Comparison of ENCODE assay signal across 9 mouse cellular contexts in genomic region chr11:21992761-21993596, GRCm38 (mm10). TPM values are rescaled to one million over a fixed set of nuclear protein-coding genes. Genes with fewer than 3 reads are reported as not detected.
DNase-seq lines count a peak whose midpoint lies in the region; ATAC-seq and TF ChIP-seq lines count a peak whose summit lies in the region.
"Had no signal": no experiment of that assay in that cellular context is flagged by ENCODE, and none has a peak within 500 bp of the region (broad histone marks: within the 10 kb centered on the region; RNA-seq: fewer than 3 reads in every experiment).

No protein-coding gene starts in this region.

- H3K36me3 ChIP-seq in forebrain, embryonic 14.5 days (ENCODE audit: control insufficient read depth, insufficient read depth, low read length) = peaks cover 11% of the 10 kb centered on the region
- no peaks in the 10 kb centered on the region for H3K36me3 ChIP-seq in intestine, embryonic 16.5 days (ENCODE audit: control insufficient read depth, insufficient read depth, low read length)
- H3K36me3 ChIP-seq in midbrain, postnatal 0 days (ENCODE audit: insufficient read depth, low read length) = no peaks in the 10 kb centered on the region

- no peaks in the 10 kb centered on the region for H3K9me3 ChIP-seq in forebrain, embryonic 14.5 days (replicated peaks; ENCODE audit: control insufficient read depth, low read length)
- H3K9me3 ChIP-seq in intestine, embryonic 16.5 days (ENCODE audit: control insufficient read depth, low read length) = no peaks in the 10 kb centered on the region
- H3K9me3 ChIP-seq in midbrain, postnatal 0 days (ENCODE audit: low read length) = no peaks in the 10 kb centered on the region

- peaks cover 10% of the 10 kb centered on the region for H3K4me1 ChIP-seq in forebrain, embryonic 14.5 days (ENCODE audit: control insufficient read depth, insufficient read depth, low read length)
- H3K4me1 ChIP-seq in intestine, embryonic 16.5 days (ENCODE audit: control insufficient read depth, insufficient read depth, low read length) = peaks cover 8% of the 10 kb centered on the region
- no peaks in the 10 kb centered on the region for H3K4me1 ChIP-seq in midbrain, postnatal 0 days (ENCODE audit: insufficient read depth, low read length)

- TF ChIP-seq CTCF in midbrain, postnatal 0 days (IDR thresholded peaks at IDR 0.05) = no peak

- H3K9ac ChIP-seq in forebrain, embryonic 14.5 days (ENCODE audit: low read length) = peak overlapping the region; percentile 74
- H3K9ac ChIP-seq in intestine, embryonic 16.5 days (ENCODE audit: low read depth, low read length) = no peak overlapping the region
- no peak overlapping the region; the same call in 1 of the 2 replicates for H3K9ac ChIP-seq in midbrain, postnatal 0 days (replicated peaks; ENCODE audit: low read length, poor library complexity, severe bottlenecking)

- WGBS in forebrain, embryonic 14.5 days = 4% methylated on average over 95 of the region's 96 CpGs
- WGBS in intestine, embryonic 16.5 days = 1% methylated on average over 95 of the region's 96 CpGs
- 5% methylated on average over 90 of the region's 96 CpGs for WGBS in midbrain, postnatal 0 days

- peaks cover 6% of the 10 kb centered on the region; the same call in 1 of the 2 replicates for H3K27me3 ChIP-seq in forebrain, embryonic 14.5 days (replicated peaks; ENCODE audit: control insufficient read depth, insufficient read depth, low read length)
- peaks cover 75% of the 10 kb centered on the region for H3K27me3 ChIP-seq in intestine, embryonic 16.5 days (replicated peaks; ENCODE audit: control insufficient read depth, insufficient read depth, low read length)
- peaks cover 38% of the 10 kb centered on the region for H3K27me3 ChIP-seq in midbrain, postnatal 0 days (ENCODE audit: insufficient read depth, low read length)

- peak overlapping the region; percentile 82 for H3K4me2 ChIP-seq in forebrain, embryonic 14.5 days (ENCODE audit: low read length)
- H3K4me2 ChIP-seq in intestine, embryonic 16.5 days (ENCODE audit: low read depth, low read length) = no peak overlapping the region
- H3K4me2 ChIP-seq in midbrain, postnatal 0 days (ENCODE audit: low read depth, low read length, poor library complexity, severe bottlenecking) = peak overlapping the region; percentile 36

- intact Hi-C loops in heart, postnatal 25 days (cut with DNase I) = loop anchor here (10.0 kb wide), 1 partner anchor 292 kb away; no protein-coding TSS in a partner anchor

- peak; percentile 2 to 30 for DNase-seq in heart, adult 18-20 months
- no peak for DNase-seq in heart, postnatal 25 days (ENCODE audit: low spot score)
- peak; percentile 59 for DNase-seq in R1 (ENCODE audit: low read depth, low spot score)
- peak; percentile 39 for DNase-seq in forebrain, embryonic 14.5 days (ENCODE audit: low spot score)
- no peak for DNase-seq in midbrain, postnatal 0 days (ENCODE audit: low spot score)
- DNase-seq in T-cell, adult 2 months (ENCODE audit: low spot score) = no peak

- peak; percentile 13 for ATAC-seq in forebrain, embryonic 14.5 days
- ATAC-seq in intestine, embryonic 16.5 days = peak; percentile 48
- ATAC-seq in midbrain, postnatal 0 days (ENCODE audit: low FRiP score) = peak; percentile 12; the same call in 1 of the 2 replicates
- ATAC-seq in frontal cortex, adult (ENCODE audit: low TSS enrichment) = no peak

- H3K4me3 ChIP-seq in forebrain, embryonic 14.5 days (ENCODE audit: low read depth, low read length) = peak overlapping the region; percentile 67
- H3K4me3 ChIP-seq in intestine, embryonic 16.5 days (ENCODE audit: low read length) = peak overlapping the region; percentile 12; the same call in 1 of the 2 replicates
- H3K4me3 ChIP-seq in midbrain, postnatal 0 days (ENCODE audit: low read depth, low read length) = peak overlapping the region; percentile 13; the same call in 1 of the 2 replicates

- peak overlapping the region; percentile 77; the same call in 1 of the 2 replicates for H3K27ac ChIP-seq in forebrain, embryonic 14.5 days (ENCODE audit: low read depth, low read length)
- H3K27ac ChIP-seq in intestine, embryonic 16.5 days (ENCODE audit: low read length) = no peak overlapping the region
- no peak overlapping the region; the same call in 1 of the 2 replicates for H3K27ac ChIP-seq in midbrain, postnatal 0 days (ENCODE audit: low read depth, low read length)

RNA-seq across cellular contexts. Expression of gene Otx1, which starts 9.7 kb away (rescaled TPM):
- under 1 TPM in 1 of 2 experiments, not detected in 1; 0.23 TPM for total RNA-seq in heart, adult 18-20 months (2021)
- total RNA-seq in heart, postnatal 25 days (2021) = not detected
- polyA plus RNA-seq in forebrain, embryonic 14.5 days (2014; fragmentation: Nextera tagmentation; extraction: Ambion mirVana) = 9.8 and 11.1 TPM in 2 replicates
- polyA plus RNA-seq in intestine, embryonic 16.5 days (2015; fragmentation: Nextera tagmentation; extraction: Ambion mirVana) = not detected in 2 replicates
- total RNA-seq in midbrain, postnatal 0 days (2014; rRNA removed) = 5.5 and 6.5 TPM in 2 replicates
- 7.6 and 8.1 TPM in 2 replicates for polyA plus RNA-seq in midbrain, postnatal 0 days (2015; fragmentation: Nextera tagmentation; extraction: Ambion mirVana)
- total RNA-seq: neutrophil, adult 5-6 weeks had no signal

Comparison
In these comparisons a context has a peak if more than half of its experiments do, and no peak if none do; other contexts are left out.
1. DNase-seq: peak in heart, adult 18-20 months (2 of 2), R1 (single experiment) and forebrain, embryonic 14.5 days (single experiment); none in heart, postnatal 25 days (single experiment), midbrain, postnatal 0 days (single experiment) and T-cell, adult 2 months (single experiment).
2. H3K4me3 ChIP-seq: peak in every context shown above with its lines; median percentile 67 in forebrain, embryonic 14.5 days; 13 in midbrain, postnatal 0 days; 12 in intestine, embryonic 16.5 days.